Mouse (Mus musculus) heart, adult 2 months (tissue): ENCODE data around the gene Gsdma.

Experiments
- CTCF ChIP-seq: fragments of 200-600 bp; IDR thresholded peaks from 2 replicates; pipeline ENCODE4 v1.8.1; 2022; ENCODE audit warnings: antibody characterized with exemption, mild to moderate bottlenecking, moderate library complexity
- EP300 ChIP-seq: fragments of 200-500 bp; IDR thresholded peaks from 2 replicates; pipeline ENCODE4 v1.6.1; 2011; ENCODE audit warnings: low read depth, low read length, control low read depth; ENCODE audit not compliant: insufficient read depth
- POLR2A ChIP-seq: fragments of 200-500 bp; IDR thresholded peaks from 2 replicates; pipeline ENCODE4 v1.6.1; 2011; ENCODE audit warnings: mild to moderate bottlenecking, low read depth, low read length, control low read depth; ENCODE audit not compliant: insufficient read depth

GRCm38 (mm10) chr11:98645946-98646345, 18.2 kb upstream of the Gsdma start:
- no peak for TF ChIP-seq CTCF
- no peak for TF ChIP-seq POLR2A
- no peak for TF ChIP-seq EP300
